Mouse (Mus musculus): ENCODE measurements at regions not wholly inside any gene's neighbourhood (a gene's known extent, or its start where the extent isn't known, plus 50 kb on each side); places are given as distances from the start of the nearest gene placed in this dataset.

GRCm38 (mm10) chr12:78082163-78082562, 111.9 kb upstream of the Gm6657 start:
- Histone ChIP-seq H3K27ac (ENCODE audit: insufficient read depth, low read length) (no peak overlapping the region), H3K9ac (ENCODE audit: low read depth, poor library complexity, severe bottlenecking) (no peak overlapping the region)
- TF ChIP-seq POLR2A (IDR thresholded peaks at IDR 0.05; ENCODE audit: insufficient read depth, low read length) (no peak), CTCF (IDR thresholded peaks at IDR 0.05; ENCODE audit: low read depth, low read length) (no peak), EP300 (IDR thresholded peaks at IDR 0.05; ENCODE audit: insufficient read depth, low read depth, low read length) (no peak)

GRCm38 (mm10) chr12:78086016-78086415, 108.0 kb upstream of the Gm6657 start:
- H3K27ac ChIP-seq (ENCODE audit: insufficient read depth, low read length): no peak overlapping the region
- no peaks in the 10 kb centered on the region for H3K4me1 ChIP-seq (ENCODE audit: control insufficient read depth, insufficient read depth, low read length)
- H3K9ac ChIP-seq (ENCODE audit: low read depth, poor library complexity, severe bottlenecking): no peak overlapping the region
- H3K9me3 ChIP-seq (replicated peaks; ENCODE audit: control insufficient read depth, insufficient read depth, low read length, poor library complexity, severe bottlenecking): no peaks in the 10 kb centered on the region
- H3K36me3 ChIP-seq (ENCODE audit: control insufficient read depth, insufficient read depth, low read length, poor library complexity, severe bottlenecking): no peaks in the 10 kb centered on the region
- no peak overlapping the region for H3K4me3 ChIP-seq (ENCODE audit: low read depth, low read length)
- no peak for TF ChIP-seq POLR2A (IDR thresholded peaks at IDR 0.05; ENCODE audit: insufficient read depth, low read length)
- no peak for TF ChIP-seq CTCF (IDR thresholded peaks at IDR 0.05; ENCODE audit: low read depth, low read length)
- TF ChIP-seq EP300 (IDR thresholded peaks at IDR 0.05; ENCODE audit: insufficient read depth, low read depth, low read length): no peak
- no peaks in the 10 kb centered on the region for H3K27me3 ChIP-seq (ENCODE audit: control insufficient read depth, insufficient read depth, low read length, poor library complexity, severe bottlenecking)

More at GRCm38 (mm10) chr12:78082163-78082562, 111.9 kb upstream of the Gm6657 start:
- no peaks in the 10 kb centered on the region for H3K4me1 ChIP-seq (ENCODE audit: control insufficient read depth, insufficient read depth, low read length)
- H3K4me3 ChIP-seq (ENCODE audit: low read depth, low read length): no peak overlapping the region
- no peaks in the 10 kb centered on the region for H3K27me3 ChIP-seq (ENCODE audit: control insufficient read depth, insufficient read depth, low read length, poor library complexity, severe bottlenecking)
- no peaks in the 10 kb centered on the region for H3K9me3 ChIP-seq (replicated peaks; ENCODE audit: control insufficient read depth, insufficient read depth, low read length, poor library complexity, severe bottlenecking)
- H3K36me3 ChIP-seq (ENCODE audit: control insufficient read depth, insufficient read depth, low read length, poor library complexity, severe bottlenecking): no peaks in the 10 kb centered on the region

DNA sequence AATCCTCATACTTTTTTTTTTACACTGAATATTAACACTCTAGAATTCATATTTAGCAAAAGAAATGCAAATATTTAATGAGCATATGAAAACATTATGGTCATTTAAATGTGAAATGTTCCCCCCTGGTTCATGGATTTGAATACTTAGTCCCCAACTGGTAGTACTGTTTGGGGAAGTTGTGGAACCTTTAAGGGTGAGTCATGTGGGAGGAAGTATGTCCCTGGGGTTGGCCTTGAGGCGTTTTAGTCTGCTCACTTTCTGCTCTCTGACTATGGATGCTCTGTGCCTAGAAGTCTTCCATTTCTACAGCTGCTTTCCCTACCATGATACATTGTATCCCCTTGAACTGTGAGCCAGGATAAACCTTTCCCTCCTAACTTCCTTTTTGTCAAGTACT, 106.1 kb upstream of the Gm6657 start:
- TF ChIP-seq EP300 (IDR thresholded peaks at IDR 0.05; ENCODE audit: insufficient read depth, low read depth, low read length) (no peak), POLR2A (IDR thresholded peaks at IDR 0.05; ENCODE audit: insufficient read depth, low read length) (no peak), CTCF (IDR thresholded peaks at IDR 0.05; ENCODE audit: low read depth, low read length) (no peak)
- Histone ChIP-seq H3K9ac (ENCODE audit: low read depth, poor library complexity, severe bottlenecking) (no peak overlapping the region), H3K27ac (ENCODE audit: insufficient read depth, low read length) (no peak overlapping the region), H3K9me3 (replicated peaks; ENCODE audit: control insufficient read depth, insufficient read depth, low read length, poor library complexity, severe bottlenecking) (no peaks in the 10 kb centered on the region), H3K4me1 (ENCODE audit: control insufficient read depth, insufficient read depth, low read length) (no peaks in the 10 kb centered on the region), H3K4me3 (ENCODE audit: low read depth, low read length) (no peak overlapping the region), H3K27me3 (ENCODE audit: control insufficient read depth, insufficient read depth, low read length, poor library complexity, severe bottlenecking) (no peaks in the 10 kb centered on the region), H3K36me3 (ENCODE audit: control insufficient read depth, insufficient read depth, low read length, poor library complexity, severe bottlenecking) (no peaks in the 10 kb centered on the region)

DNA sequence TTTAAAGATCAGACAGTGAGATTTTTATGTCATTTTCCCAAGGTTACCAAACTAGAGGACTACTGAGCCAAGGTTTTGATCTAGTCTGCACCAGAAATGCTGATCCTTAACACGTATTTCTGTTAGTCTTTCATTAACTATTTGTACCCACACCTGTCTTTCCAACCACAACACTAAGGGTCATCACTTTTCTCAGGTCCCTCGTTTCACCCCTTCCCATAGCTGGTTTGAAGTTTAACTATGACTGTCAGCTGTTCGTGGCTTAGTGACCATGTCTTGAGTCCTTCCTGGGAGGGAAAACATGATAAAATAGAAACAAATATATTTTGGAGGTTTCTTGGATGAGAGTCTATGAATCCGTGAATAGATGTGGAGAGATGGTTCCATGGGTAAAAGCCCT, 99.6 kb upstream of the Gm6657 start:
- Histone ChIP-seq H3K4me3 (ENCODE audit: low read depth, low read length) (no peak overlapping the region), H3K27ac (ENCODE audit: insufficient read depth, low read length) (no peak overlapping the region), H3K36me3 (ENCODE audit: control insufficient read depth, insufficient read depth, low read length, poor library complexity, severe bottlenecking) (no peaks in the 10 kb centered on the region), H3K9ac (ENCODE audit: low read depth, poor library complexity, severe bottlenecking) (no peak overlapping the region), H3K9me3 (replicated peaks; ENCODE audit: control insufficient read depth, insufficient read depth, low read length, poor library complexity, severe bottlenecking) (no peaks in the 10 kb centered on the region), H3K27me3 (ENCODE audit: control insufficient read depth, insufficient read depth, low read length, poor library complexity, severe bottlenecking) (no peaks in the 10 kb centered on the region), H3K4me1 (ENCODE audit: control insufficient read depth, insufficient read depth, low read length) (no peaks in the 10 kb centered on the region)
- no peak for TF ChIP-seq CTCF (IDR thresholded peaks at IDR 0.05; ENCODE audit: low read depth, low read length)

GRCm38 (mm10) chr12:78095352-78095751, 98.7 kb upstream of the Gm6657 start:
- no peaks in the 10 kb centered on the region for H3K36me3 ChIP-seq (ENCODE audit: control insufficient read depth, insufficient read depth, low read length, poor library complexity, severe bottlenecking)
- no peaks in the 10 kb centered on the region for H3K27me3 ChIP-seq (ENCODE audit: control insufficient read depth, insufficient read depth, low read length, poor library complexity, severe bottlenecking)
- no peak overlapping the region for H3K9ac ChIP-seq (ENCODE audit: low read depth, poor library complexity, severe bottlenecking)
- H3K4me1 ChIP-seq (ENCODE audit: control insufficient read depth, insufficient read depth, low read length): no peaks in the 10 kb centered on the region
- H3K4me3 ChIP-seq (ENCODE audit: low read depth, low read length): no peak overlapping the region
- no peaks in the 10 kb centered on the region for H3K9me3 ChIP-seq (replicated peaks; ENCODE audit: control insufficient read depth, insufficient read depth, low read length, poor library complexity, severe bottlenecking)
- TF ChIP-seq CTCF (IDR thresholded peaks at IDR 0.05; ENCODE audit: low read depth, low read length) (no peak), EP300 (IDR thresholded peaks at IDR 0.05; ENCODE audit: insufficient read depth, low read depth, low read length) (no peak), POLR2A (IDR thresholded peaks at IDR 0.05; ENCODE audit: insufficient read depth, low read length) (no peak)
- no peak overlapping the region for H3K27ac ChIP-seq (ENCODE audit: insufficient read depth, low read length)

- TF ChIP-seq EP300 (IDR thresholded peaks at IDR 0.05; ENCODE audit: insufficient read depth, low read depth, low read length) (no peak), CTCF (IDR thresholded peaks at IDR 0.05; ENCODE audit: low read depth, low read length) (no peak)
- no peaks in the 10 kb centered on the region for H3K9me3 ChIP-seq (replicated peaks; ENCODE audit: control insufficient read depth, insufficient read depth, low read length, poor library complexity, severe bottlenecking)
Measured at GRCm38 (mm10) chr12:78095916-78096315, 98.1 kb upstream of the Gm6657 start.

More at GRCm38 (mm10) chr12:78095916-78096315, 98.1 kb upstream of the Gm6657 start:
- Histone ChIP-seq H3K9ac (ENCODE audit: low read depth, poor library complexity, severe bottlenecking) (no peak overlapping the region), H3K4me1 (ENCODE audit: control insufficient read depth, insufficient read depth, low read length) (no peaks in the 10 kb centered on the region), H3K27ac (ENCODE audit: insufficient read depth, low read length) (no peak overlapping the region), H3K4me3 (ENCODE audit: low read depth, low read length) (no peak overlapping the region), H3K27me3 (ENCODE audit: control insufficient read depth, insufficient read depth, low read length, poor library complexity, severe bottlenecking) (no peaks in the 10 kb centered on the region), H3K36me3 (ENCODE audit: control insufficient read depth, insufficient read depth, low read length, poor library complexity, severe bottlenecking) (no peaks in the 10 kb centered on the region)
